Comparison of ENCODE assay signal across 15 mouse cellular contexts in genomic region chr9:119517467-119517866, GRCm38 (mm10).
A peak's percentile ranks its signal among the peaks of the same experiment; 100 is the strongest.
DNase-seq lines count a peak whose midpoint lies in the region; ATAC-seq and TF ChIP-seq lines count a peak whose summit lies in the region.
"Had no signal": no experiment of that assay in that cellular context is flagged by ENCODE, and none has a peak within 500 bp of the region (broad histone marks: within the 10 kb centered on the region; RNA-seq: fewer than 3 reads in every experiment).

No protein-coding gene starts in this region.

- H3K4me2 ChIP-seq in hindbrain, postnatal 0 days (ENCODE audit: low read depth, low read length): 0 out of 2 replicates have a peak overlapping the region, but pooled peaks have one; percentile 18

- no peak for TF ChIP-seq CTCF in E14TG2a.4 (conservative IDR thresholded peaks at IDR 0.05; ENCODE audit: low read length)
- TF ChIP-seq CTCF in hindbrain, postnatal 0 days (IDR thresholded peaks at IDR 0.05; ENCODE audit: low read depth): no peak

- WGBS in hindbrain, postnatal 0 days: 23% methylated on average over 20 of the region's 20 CpGs

- H3K27ac ChIP-seq in hindbrain, postnatal 0 days: no peak overlapping the region

- no peaks in the 10 kb centered on the region for H3K36me3 ChIP-seq in E14TG2a.4 (ENCODE audit: insufficient read depth, low read length)
- H3K36me3 ChIP-seq in hindbrain, postnatal 0 days (ENCODE audit: insufficient read depth, low read length): no peaks in the 10 kb centered on the region

- no peak overlapping the region for H3K9ac ChIP-seq in hindbrain, postnatal 0 days (replicated peaks; ENCODE audit: low read length)

- no peaks in the 10 kb centered on the region for H3K9me3 ChIP-seq in E14TG2a.4 (ENCODE audit: low read length)
- no peaks in the 10 kb centered on the region for H3K9me3 ChIP-seq in hindbrain, postnatal 0 days (ENCODE audit: low read length)

- H3K27me3 ChIP-seq in E14TG2a.4 (ENCODE audit: insufficient read depth, low read length): peaks cover 83% of the 10 kb centered on the region
- H3K27me3 ChIP-seq in hindbrain, postnatal 0 days (ENCODE audit: insufficient read depth, low read length): peaks cover 6% of the 10 kb centered on the region

- intact Hi-C loops in gastrocnemius, postnatal 36 days (cut with DNase I): no loop called here
- intact Hi-C loops in left cerebral cortex, postnatal 4 days (cut with DNase I): no loop called here

- H3K4me1 ChIP-seq in E14TG2a.4 (replicated peaks; ENCODE audit: low read depth, low read length): peaks cover 35% of the 10 kb centered on the region
- H3K4me1 ChIP-seq in hindbrain, postnatal 0 days (ENCODE audit: insufficient read depth, low read length): peaks cover 6% of the 10 kb centered on the region; the same call in 1 of the 2 replicates

- peak; percentile 34 for DNase-seq in gastrocnemius, postnatal 10 days
- DNase-seq in gastrocnemius, postnatal 36 days: no peak
- DNase-seq in left cerebral cortex, postnatal 4 days: peak; percentile 32
- no peak for DNase-seq in left cerebral cortex, adult 11 months (ENCODE audit: low spot score)
- no peak for DNase-seq in hindbrain, postnatal 0 days (ENCODE audit: low spot score)
- no peak for DNase-seq in adrenal gland, postnatal 14 days
- no peak for DNase-seq in embryo, embryonic 11 days
- DNase-seq: B cell, adult 2 months; kidney, postnatal 25 days; layer of hippocampus, postnatal 36 days; liver; thymus, postnatal 25 days had no signal

- H3K4me3 ChIP-seq in E14TG2a.4 (replicated peaks; ENCODE audit: low read length): peak overlapping the region; percentile 29; the same call in 1 of the 2 replicates
- no peak overlapping the region for H3K4me3 ChIP-seq in hindbrain, postnatal 0 days (ENCODE audit: low read length)
- H3K4me3 ChIP-seq: erythroblast, embryonic 14.5 days had no signal

- no peak for ATAC-seq in hindbrain, postnatal 0 days
- ATAC-seq: lung, postnatal 0 days had no signal

Comparison
In these comparisons a context has a peak if more than half of its experiments do, and no peak if none do; other contexts are left out.
1. DNase-seq: peak in gastrocnemius, postnatal 10 days (single experiment) and left cerebral cortex, postnatal 4 days (single experiment); none in gastrocnemius, postnatal 36 days (0 of 2), left cerebral cortex, adult 11 months (single experiment), hindbrain, postnatal 0 days (single experiment), adrenal gland, postnatal 14 days (single experiment) and embryo, embryonic 11 days (single experiment).